Mouse (Mus musculus) mature B cell (primary cell): ENCODE results near the gene R3hdml.
"Not testable (repeated sequence)": the region's sequence is repeated elsewhere in the genome, so short reads cannot be mapped to it uniquely, and the experiment has no call there.

Experiments
- in situ Hi-C: fragments of 300-500 bp; cut with MboI; formaldehyde crosslinking; loops from 2 replicates; pipeline ENCODE4 v1.14.3; 2019

R3hdml gene

GRCm38 (mm10) chr2:163492018-163492417 is at the start of gene R3hdml:
Gene R3hdml (plus strand): TSS chr2:163492318.
- in situ Hi-C loops = no loop called here

GRCm38 (mm10) chr2:163443543-163443942 is 48.6 kb upstream of the R3hdml start:
- in situ Hi-C loops = no loop called here

GRCm38 (mm10) chr2:163444017-163444416 is 48.1 kb upstream of the R3hdml start:
- in situ Hi-C loops = no loop called here

- in situ Hi-C loops = no loop called here
Measured at GRCm38 (mm10) chr2:163447375-163447774, 44.7 kb upstream of the R3hdml start.

- in situ Hi-C loops = no loop called here
Measured at GRCm38 (mm10) chr2:163449276-163449675, 42.8 kb upstream of the R3hdml start.

- in situ Hi-C loops = no loop called here
Measured at GRCm38 (mm10) chr2:163450668-163451295, 41.3 kb upstream of the R3hdml start.

- in situ Hi-C loops = no loop called here
Measured at GRCm38 (mm10) chr2:163452738-163453137, 39.4 kb upstream of the R3hdml start.

- in situ Hi-C loops = no loop called here
Measured at GRCm38 (mm10) chr2:163453378-163453777, 38.7 kb upstream of the R3hdml start.

GRCm38 (mm10) chr2:163458539-163459265 is 33.4 kb upstream of the R3hdml start:
- in situ Hi-C loops = no loop called here

GRCm38 (mm10) chr2:163459380-163459779 is 32.7 kb upstream of the R3hdml start:
- in situ Hi-C loops = no loop called here

GRCm38 (mm10) chr2:163460622-163461021 is 31.5 kb upstream of the R3hdml start:
- in situ Hi-C loops = no loop called here

GRCm38 (mm10) chr2:163461307-163461706 is 30.8 kb upstream of the R3hdml start:
- in situ Hi-C loops = not testable (repeated sequence)

- in situ Hi-C loops = no loop called here
Measured at GRCm38 (mm10) chr2:163462386-163462785, 29.7 kb upstream of the R3hdml start.

GRCm38 (mm10) chr2:163462801-163463200 is 29.3 kb upstream of the R3hdml start:
- in situ Hi-C loops = no loop called here

- in situ Hi-C loops = no loop called here
Measured at GRCm38 (mm10) chr2:163463251-163463769, 28.8 kb upstream of the R3hdml start.

GRCm38 (mm10) chr2:163463998-163464397 is 28.1 kb upstream of the R3hdml start:
- in situ Hi-C loops = no loop called here

GRCm38 (mm10) chr2:163464562-163464961 is 27.6 kb upstream of the R3hdml start:
- in situ Hi-C loops = no loop called here

GRCm38 (mm10) chr2:163466771-163467170 is 25.3 kb upstream of the R3hdml start:
- in situ Hi-C loops = no loop called here

GRCm38 (mm10) chr2:163467585-163467984 is 24.5 kb upstream of the R3hdml start:
- in situ Hi-C loops = no loop called here

GRCm38 (mm10) chr2:163468866-163469265 is 23.3 kb upstream of the R3hdml start:
- in situ Hi-C loops = no loop called here

- in situ Hi-C loops = loop anchor here (5.0 kb wide), 1 partner anchor 47 kb away; the partner anchor contains the start of gene Oser1
Measured at GRCm38 (mm10) chr2:163469711-163470110, 22.4 kb upstream of the R3hdml start.

GRCm38 (mm10) chr2:163471136-163471535 is 21.0 kb upstream of the R3hdml start:
- in situ Hi-C loops = loop anchor here (5.0 kb wide), 1 partner anchor 49 kb away; the partner anchor contains the start of gene Oser1
